Mouse (Mus musculus) intestine, postnatal 0 days (tissue): ENCODE data around the gene Sgtb. TPM values are rescaled to one million over a fixed set of nuclear protein-coding genes. Genes with fewer than 3 reads are reported as not detected.
A peak's percentile ranks its signal among the peaks of the same experiment; 100 is the strongest.

Experiments used
- ATAC-seq: fragments of 200-750 bp; cut with Nextera tagmentation; 2 replicates; pipeline ENCODE4 v1.8.0; 2017; ENCODE audit warnings: mild to moderate bottlenecking, moderate TSS enrichment, moderate library complexity
- H3K27ac ChIP-seq: fragments of 300-500 bp; sonication (generic); 2 replicates; pipeline ENCODE4 v1.5.1; 2014; ENCODE audit warnings: mild to moderate bottlenecking, low read depth, low read length, moderate library complexity
- H3K27me3 ChIP-seq: fragments of 300-500 bp; sonication (generic); replicated peaks from 2 replicates; pipeline ENCODE4 v1.6.1; 2014; ENCODE audit warnings: low read length, mixed read lengths; ENCODE audit not compliant: control insufficient read depth, insufficient read depth
- H3K36me3 ChIP-seq: fragments of 300-500 bp; sonication (generic); 2 replicates; pipeline ENCODE4 v1.6.1; 2014; ENCODE audit warnings: mild to moderate bottlenecking, moderate library complexity; ENCODE audit not compliant: control insufficient read depth, insufficient read depth
- H3K4me1 ChIP-seq: fragments of 300-500 bp; sonication (generic); replicated peaks from 2 replicates; pipeline ENCODE4 v1.6.1; 2014; ENCODE audit warnings: antibody characterized with exemption, low read length, mixed read lengths; ENCODE audit not compliant: control insufficient read depth, insufficient read depth
- H3K4me2 ChIP-seq: fragments of 300-500 bp; sonication (generic); replicated peaks from 2 replicates; pipeline ENCODE4 v1.6.1; 2014; ENCODE audit warnings: low read depth, mild to moderate bottlenecking, moderate library complexity
- H3K4me3 ChIP-seq: fragments of 300-500 bp; sonication (generic); 2 replicates; pipeline ENCODE4 v1.5.1; 2014; ENCODE audit warnings: low read depth, low read length
- H3K9ac ChIP-seq: fragments of 300-500 bp; sonication (generic); 2 replicates; pipeline ENCODE4 v1.6.1; 2014; ENCODE audit warnings: mild to moderate bottlenecking, low read depth, low read length
- H3K9me3 ChIP-seq: fragments of 300-500 bp; sonication (generic); 2 replicates; pipeline ENCODE4 v1.6.1; 2016; ENCODE audit warnings: mixed run types; ENCODE audit not compliant: control insufficient read depth
- CTCF ChIP-seq: sonication (generic); IDR thresholded peaks from 2 replicates; pipeline ENCODE4 v1.5.1; 2016; ENCODE audit warnings: low read depth, mild to moderate bottlenecking, control low read depth, antibody characterized with exemption, moderate library complexity
- WGBS: fragments of 180-500 bp; shearing (Covaris S2); extraction: QIAGEN DNeasy Blood & Tissue Kit; methylation state at CpG from one replicate; pipeline ENCODE4 v1.1.7; 2014; 5-methylcytosine and 5-hydroxymethylcytosine counted together
- polyA plus RNA-seq: library from polyadenylated mRNA; unstranded; fragments of >200 nt; fragmentation: Nextera tagmentation; extraction: Ambion mirVana; gene quantifications from 2 replicates; pipeline ENCODE4 v1.2.1, GENCODE M21; 2015

Sgtb gene
- polyA plus RNA-seq, 1 experiment from 2014 or later: 1.5 TPM

- Histone ChIP-seq H3K4me3 (no peak overlapping the region), H3K36me3 (no peaks in the 10 kb centered on the region), H3K4me1 (no peaks in the 10 kb centered on the region), H3K27me3 (no peaks in the 10 kb centered on the region), H3K4me2 (no peak overlapping the region), H3K27ac (no peak overlapping the region), H3K9me3 (no peaks in the 10 kb centered on the region), H3K9ac (no peak overlapping the region)
- WGBS: 94% methylated on average over 2 of the region's 2 CpGs
- no peak for ATAC-seq
- TF ChIP-seq CTCF: no peak
These were observed 5.3 kb downstream of the Sgtb start for GRCm38 (mm10) chr13:104114827-104115226.

GRCm38 (mm10) chr13:104122078-104122840, 12.7 kb downstream of the Sgtb start:
- no peak for ATAC-seq
- H3K27me3 ChIP-seq: no peaks in the 10 kb centered on the region
- H3K4me3 ChIP-seq: no peak overlapping the region
- no peaks in the 10 kb centered on the region for H3K4me1 ChIP-seq
- no peaks in the 10 kb centered on the region for H3K36me3 ChIP-seq
- H3K27ac ChIP-seq: no peak overlapping the region
- H3K9ac ChIP-seq: no peak overlapping the region
- TF ChIP-seq CTCF: no peak
- no peak overlapping the region; the same call in 1 of the 2 replicates for H3K4me2 ChIP-seq
- no peaks in the 10 kb centered on the region for H3K9me3 ChIP-seq
- 55% methylated on average over 17 of the region's 17 CpGs for WGBS

- TF ChIP-seq CTCF: no peak
- Histone ChIP-seq H3K27ac (no peak overlapping the region), H3K4me2 (peak overlapping the region; percentile 39), H3K9me3 (no peaks in the 10 kb centered on the region), H3K4me1 (no peaks in the 10 kb centered on the region), H3K4me3 (no peak overlapping the region), H3K9ac (no peak overlapping the region), H3K36me3 (no peaks in the 10 kb centered on the region), H3K27me3 (no peaks in the 10 kb centered on the region)
- peak; percentile 80 for ATAC-seq
- 60% methylated on average over 20 of the region's 20 CpGs for WGBS
These were observed 14.3 kb downstream of the Sgtb start for GRCm38 (mm10) chr13:104123662-104124381.

DNA sequence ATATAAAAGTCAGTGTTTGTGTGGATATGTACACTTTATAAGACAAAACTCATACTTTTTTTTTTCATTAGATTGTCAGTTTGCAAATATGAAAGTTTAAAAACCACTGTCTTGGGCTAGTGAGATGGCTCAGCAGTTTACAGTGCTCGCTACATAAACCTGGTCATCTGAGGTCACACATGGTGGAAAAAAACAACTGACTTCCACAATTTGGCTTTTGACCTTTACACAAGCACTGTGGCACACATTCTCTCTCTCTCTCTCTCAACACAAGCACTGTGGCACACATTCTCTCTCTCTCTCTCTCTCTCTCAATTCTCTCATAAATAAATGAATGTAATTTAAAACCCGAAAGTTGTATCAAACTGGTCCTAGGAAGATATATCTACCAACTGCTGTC, 23.0 kb downstream of the Sgtb start:
- Histone ChIP-seq H3K4me1 (no peaks in the 10 kb centered on the region), H3K27me3 (no peaks in the 10 kb centered on the region), H3K27ac (no peak overlapping the region), H3K9me3 (no peaks in the 10 kb centered on the region), H3K36me3 (no peaks in the 10 kb centered on the region), H3K4me3 (no peak overlapping the region), H3K4me2 (no peak overlapping the region), H3K9ac (no peak overlapping the region)
- no peak for ATAC-seq
- TF ChIP-seq CTCF: no peak
- 91% methylated on average over 2 of the region's 2 CpGs for WGBS

- Histone ChIP-seq H3K4me1 (no peaks in the 10 kb centered on the region), H3K9ac (no peak overlapping the region), H3K27me3 (no peaks in the 10 kb centered on the region), H3K9me3 (no peaks in the 10 kb centered on the region), H3K27ac (no peak overlapping the region), H3K4me2 (no peak overlapping the region), H3K4me3 (no peak overlapping the region), H3K36me3 (no peaks in the 10 kb centered on the region)
- 85% methylated on average over 4 of the region's 4 CpGs for WGBS
- no peak for TF ChIP-seq CTCF
- no peak for ATAC-seq
These were observed 25.1 kb downstream of the Sgtb start for GRCm38 (mm10) chr13:104134510-104135085.
